Mouse (Mus musculus): ENCODE results near the gene Tmem219.
A peak's percentile ranks its signal among the peaks of the same experiment; 100 is the strongest.

The Tmem219 gene

GRCm38 (mm10) chr7:126861429-126862130 lies 61.1 kb downstream of the Tmem219 start, which contains the start of gene Hirip3:
Gene Hirip3, plus strand, starts transcription at chr7:126861972.
- DNase-seq = peak; percentile 98 to 99

GRCm38 (mm10) chr7:126860987-126861386 lies 61.7 kb downstream of the Tmem219 start:
- DNase-seq = no peak

GRCm38 (mm10) chr7:126856741-126857420 lies 65.8 kb downstream of the Tmem219 start:
- no peak for DNase-seq

GRCm38 (mm10) chr7:126855641-126856040 lies 67.1 kb downstream of the Tmem219 start:
- peak; percentile 60 to 62 for DNase-seq

- DNase-seq = peak in 1 of 2 experiments; percentile 35
Observed at GRCm38 (mm10) chr7:126853454-126853853, 69.3 kb downstream of the Tmem219 start.

GRCm38 (mm10) chr7:126851192-126851591 lies 71.5 kb downstream of the Tmem219 start:
- DNase-seq = no peak

GRCm38 (mm10) chr7:126850161-126850560 lies 72.6 kb downstream of the Tmem219 start:
- no peak for DNase-seq

- peak in 1 of 2 experiments; percentile 24 for DNase-seq
Observed at GRCm38 (mm10) chr7:126848794-126849193, 73.9 kb downstream of the Tmem219 start.

GRCm38 (mm10) chr7:126847421-126848398 lies 75.0 kb downstream of the Tmem219 start:
- peak; percentile 69 to 73 for DNase-seq

- DNase-seq = no peak
Observed at GRCm38 (mm10) chr7:126847116-126847420, 75.6 kb downstream of the Tmem219 start, which contains the start of gene Doc2a. Gene Doc2a, plus strand, starts transcription at chr7:126847416.

GRCm38 (mm10) chr7:126845516-126845915 lies 77.2 kb downstream of the Tmem219 start:
- no peak for DNase-seq

- peak in 1 of 2 experiments; percentile 57 for DNase-seq
Observed at GRCm38 (mm10) chr7:126843276-126843675, 79.4 kb downstream of the Tmem219 start.
